Mouse (Mus musculus): ENCODE results near the gene Hipk1. TPM values are rescaled to one million over a fixed set of nuclear protein-coding genes. Genes with fewer than 3 reads are reported as not detected.

Hipk1 gene
- polyA plus RNA-seq, 1 experiment: 55.2 TPM

- Histone ChIP-seq H3K4me1 (ENCODE audit: control insufficient read depth, insufficient read depth, insufficient read length, low read length) (peaks cover 11% of the 10 kb centered on the region; the same call in 1 of the 2 replicates), H3K27me3 (ENCODE audit: control insufficient read depth, insufficient read depth, low read length) (no peaks in the 10 kb centered on the region), H3K4me3 (ENCODE audit: low read depth, low read length) (no peak overlapping the region), H3K27ac (ENCODE audit: insufficient read depth, low read depth, low read length) (peak overlapping the region; percentile 32; the same call in 1 of the 2 replicates), H3K36me3 (ENCODE audit: control insufficient read depth, insufficient read depth, low read length) (peaks cover under 1% of the 10 kb centered on the region; the same call in 1 of the 2 replicates)
- 52% methylated on average over 4 of the region's 4 CpGs for WGBS
- TF ChIP-seq CTCF (IDR thresholded peaks at IDR 0.05; ENCODE audit: extremely low read depth, insufficient read length, insufficient replicate concordance, low read depth, low read length) (no peak), POLR2A (IDR thresholded peaks at IDR 0.05; ENCODE audit: low read depth, low read length) (no peak)
These were observed 8.3 kb downstream of the Hipk1 start for GRCm38 (mm10) chr3:103782844-103783609.

- Histone ChIP-seq H3K4me3 (ENCODE audit: low read depth, low read length) (no peak overlapping the region), H3K27ac (ENCODE audit: insufficient read depth, low read depth, low read length) (no peak overlapping the region), H3K4me1 (ENCODE audit: control insufficient read depth, insufficient read depth, insufficient read length, low read length) (peaks cover 11% of the 10 kb centered on the region; the same call in 1 of the 2 replicates), H3K36me3 (ENCODE audit: control insufficient read depth, insufficient read depth, low read length) (peaks cover 10% of the 10 kb centered on the region), H3K27me3 (ENCODE audit: control insufficient read depth, insufficient read depth, low read length) (no peaks in the 10 kb centered on the region)
- no peak for TF ChIP-seq CTCF (IDR thresholded peaks at IDR 0.05; ENCODE audit: extremely low read depth, insufficient read length, insufficient replicate concordance, low read depth, low read length)
- WGBS: 75% methylated on average over 5 of the region's 5 CpGs
These were observed 10.6 kb downstream of the Hipk1 start for GRCm38 (mm10) chr3:103780777-103781176.

- TF ChIP-seq POLR2A (IDR thresholded peaks at IDR 0.05; ENCODE audit: low read depth, low read length) (no peak), CTCF (IDR thresholded peaks at IDR 0.05; ENCODE audit: extremely low read depth, insufficient read length, insufficient replicate concordance, low read depth, low read length) (no peak)
- Histone ChIP-seq H3K4me1 (ENCODE audit: control insufficient read depth, insufficient read depth, insufficient read length, low read length) (peaks cover 11% of the 10 kb centered on the region; the same call in 1 of the 2 replicates), H3K27ac (ENCODE audit: insufficient read depth, low read depth, low read length) (peak overlapping the region; percentile 9; the same call in 1 of the 2 replicates), H3K27me3 (ENCODE audit: control insufficient read depth, insufficient read depth, low read length) (no peaks in the 10 kb centered on the region), H3K4me3 (ENCODE audit: low read depth, low read length) (no peak overlapping the region), H3K36me3 (ENCODE audit: control insufficient read depth, insufficient read depth, low read length) (peaks cover 10% of the 10 kb centered on the region)
- 88% methylated on average over 3 of the region's 3 CpGs for WGBS
These were observed 11.1 kb downstream of the Hipk1 start for GRCm38 (mm10) chr3:103780271-103780670.

- TF ChIP-seq POLR2A (IDR thresholded peaks at IDR 0.05; ENCODE audit: low read depth, low read length) (no peak), CTCF (IDR thresholded peaks at IDR 0.05; ENCODE audit: extremely low read depth, insufficient read length, insufficient replicate concordance, low read depth, low read length) (no peak)
- 69% methylated on average over 7 of the region's 7 CpGs for WGBS
- peaks cover 10% of the 10 kb centered on the region for H3K36me3 ChIP-seq (ENCODE audit: control insufficient read depth, insufficient read depth, low read length)
These were observed 12.2 kb downstream of the Hipk1 start for GRCm38 (mm10) chr3:103779183-103779582.

GRCm38 (mm10) chr3:103778660-103779059, 12.7 kb downstream of the Hipk1 start:
- TF ChIP-seq POLR2A (IDR thresholded peaks at IDR 0.05; ENCODE audit: low read depth, low read length) (no peak), CTCF (IDR thresholded peaks at IDR 0.05; ENCODE audit: extremely low read depth, insufficient read length, insufficient replicate concordance, low read depth, low read length) (no peak)
- Histone ChIP-seq H3K27ac (ENCODE audit: insufficient read depth, low read depth, low read length) (0 out of 2 replicates have a peak overlapping the region, but pooled peaks have one; percentile 13), H3K36me3 (ENCODE audit: control insufficient read depth, insufficient read depth, low read length) (peaks cover 12% of the 10 kb centered on the region), H3K27me3 (ENCODE audit: control insufficient read depth, insufficient read depth, low read length) (no peaks in the 10 kb centered on the region), H3K4me1 (ENCODE audit: control insufficient read depth, insufficient read depth, insufficient read length, low read length) (peaks cover 8% of the 10 kb centered on the region; the same call in 1 of the 2 replicates), H3K4me3 (ENCODE audit: low read depth, low read length) (no peak overlapping the region)
- WGBS: 63% methylated on average over 6 of the region's 6 CpGs

More at GRCm38 (mm10) chr3:103779183-103779582, 12.2 kb downstream of the Hipk1 start:
- Histone ChIP-seq H3K27ac (ENCODE audit: insufficient read depth, low read depth, low read length) (no peak overlapping the region), H3K4me3 (ENCODE audit: low read depth, low read length) (no peak overlapping the region), H3K27me3 (ENCODE audit: control insufficient read depth, insufficient read depth, low read length) (no peaks in the 10 kb centered on the region), H3K4me1 (ENCODE audit: control insufficient read depth, insufficient read depth, insufficient read length, low read length) (peaks cover 8% of the 10 kb centered on the region; the same call in 1 of the 2 replicates)

- H3K4me1 ChIP-seq (ENCODE audit: control insufficient read depth, insufficient read depth, insufficient read length, low read length): peaks cover 12% of the 10 kb centered on the region; the same call in 1 of the 2 replicates
- peak overlapping the region; percentile 44 for H3K27ac ChIP-seq (ENCODE audit: insufficient read depth, low read depth, low read length)
- no peaks in the 10 kb centered on the region for H3K27me3 ChIP-seq (ENCODE audit: control insufficient read depth, insufficient read depth, low read length)
- H3K4me3 ChIP-seq (ENCODE audit: low read depth, low read length): peak overlapping the region; percentile 23; the same call in 1 of the 2 replicates
- no peak for TF ChIP-seq CTCF (IDR thresholded peaks at IDR 0.05; ENCODE audit: extremely low read depth, insufficient read length, insufficient replicate concordance, low read depth, low read length)
- no peak for TF ChIP-seq POLR2A (IDR thresholded peaks at IDR 0.05; ENCODE audit: low read depth, low read length)
- peaks cover 13% of the 10 kb centered on the region for H3K36me3 ChIP-seq (ENCODE audit: control insufficient read depth, insufficient read depth, low read length)
- WGBS: 77% methylated on average over 11 of the region's 11 CpGs
These were observed 13.4 kb downstream of the Hipk1 start for GRCm38 (mm10) chr3:103777940-103778339.

GRCm38 (mm10) chr3:103774009-103774408, 17.4 kb downstream of the Hipk1 start:
- Histone ChIP-seq H3K4me1 (ENCODE audit: control insufficient read depth, insufficient read depth, insufficient read length, low read length) (peaks cover 4% of the 10 kb centered on the region; the same call in 1 of the 2 replicates), H3K27me3 (ENCODE audit: control insufficient read depth, insufficient read depth, low read length) (no peaks in the 10 kb centered on the region), H3K27ac (ENCODE audit: insufficient read depth, low read depth, low read length) (peak overlapping the region; percentile 43; the same call in 1 of the 2 replicates), H3K4me3 (ENCODE audit: low read depth, low read length) (peak overlapping the region; percentile 9; the same call in 1 of the 2 replicates), H3K36me3 (ENCODE audit: control insufficient read depth, insufficient read depth, low read length) (peaks cover 22% of the 10 kb centered on the region)
- 77% methylated on average over 15 of the region's 15 CpGs for WGBS
- no peak for TF ChIP-seq POLR2A (IDR thresholded peaks at IDR 0.05; ENCODE audit: low read depth, low read length)
- TF ChIP-seq CTCF (IDR thresholded peaks at IDR 0.05; ENCODE audit: extremely low read depth, insufficient read length, insufficient replicate concordance, low read depth, low read length): no peak
